10 mouse cellular contexts compared by ENCODE assay signal in the genomic region with DNA sequence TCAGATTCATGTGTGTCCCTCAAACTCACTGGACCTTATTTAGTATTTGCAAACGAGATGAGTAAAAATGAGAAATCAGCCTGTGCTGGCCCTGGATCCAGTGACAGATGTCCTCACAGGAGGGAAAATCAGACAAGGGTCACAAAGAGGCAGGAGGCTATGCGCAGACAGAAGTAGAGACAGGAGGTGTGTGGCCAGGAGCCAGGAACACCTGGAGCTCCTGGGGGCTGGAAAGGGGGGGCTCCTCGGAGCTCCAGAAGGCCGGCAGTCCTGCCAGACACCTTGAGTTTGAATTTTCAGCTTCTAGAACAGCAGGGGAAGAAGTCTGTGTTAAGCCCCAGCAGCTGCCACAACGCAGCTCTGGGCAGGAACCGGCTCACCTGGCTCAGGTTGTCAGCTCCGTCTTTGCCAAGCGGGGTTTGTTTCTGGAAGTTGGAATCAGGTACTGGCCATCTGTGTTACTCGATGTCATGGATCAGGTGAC. TPM values are rescaled to one million over a fixed set of nuclear protein-coding genes. Genes with fewer than 3 reads are reported as not detected.
DNase-seq lines count a peak whose midpoint lies in the region; ATAC-seq and TF ChIP-seq lines count a peak whose summit lies in the region.
"Had no signal": no experiment of that assay in that cellular context is flagged by ENCODE, and none has a peak within 500 bp of the region (broad histone marks: within the 10 kb centered on the region; RNA-seq: fewer than 3 reads in every experiment).

No protein-coding gene starts in this region.

- H3K4me3 ChIP-seq in liver, embryonic 11.5 days (ENCODE audit: low read depth, low read length) = peak overlapping the region; percentile 12; the same call in 1 of the 2 replicates
- H3K4me3 ChIP-seq in cerebellum, adult 2 months (replicated peaks; ENCODE audit: insufficient read depth, low read depth, low read length) = no peak overlapping the region
- no peak overlapping the region for H3K4me3 ChIP-seq in embryonic facial prominence, embryonic 10.5 days
- peak overlapping the region; percentile 73 for H3K4me3 ChIP-seq in liver, embryonic 13.5 days (replicated peaks)
- H3K4me3 ChIP-seq: midbrain, embryonic 12.5 days had no signal

- H3K9me3 ChIP-seq in liver, embryonic 11.5 days (ENCODE audit: control insufficient read depth, low read length) = no peaks in the 10 kb centered on the region
- H3K9me3 ChIP-seq in embryonic facial prominence, embryonic 10.5 days = no peaks in the 10 kb centered on the region
- no peaks in the 10 kb centered on the region for H3K9me3 ChIP-seq in liver, embryonic 13.5 days (replicated peaks)
- H3K9me3 ChIP-seq: G1E; midbrain, embryonic 12.5 days had no signal

- no peak for TF ChIP-seq POLR2A in cerebellum, adult 2 months (IDR thresholded peaks at IDR 0.05; ENCODE audit: borderline replicate concordance, insufficient read depth, low read length)

- H3K27me3 ChIP-seq in liver, embryonic 11.5 days (replicated peaks; ENCODE audit: control insufficient read depth, insufficient read depth, low read length) = no peaks in the 10 kb centered on the region
- no peaks in the 10 kb centered on the region for H3K27me3 ChIP-seq in cerebellum, adult 2 months (ENCODE audit: control insufficient read depth, insufficient read depth, low read length)
- peaks cover 26% of the 10 kb centered on the region for H3K27me3 ChIP-seq in embryonic facial prominence, embryonic 10.5 days (replicated peaks; ENCODE audit: low read depth, poor library complexity, severe bottlenecking)
- H3K27me3 ChIP-seq in liver, embryonic 13.5 days = no peaks in the 10 kb centered on the region
- H3K27me3 ChIP-seq: midbrain, embryonic 12.5 days had no signal

- H3K9ac ChIP-seq in liver, embryonic 11.5 days (ENCODE audit: low read depth, low read length) = no peak overlapping the region; the same call in none of the 2 replicates
- H3K9ac ChIP-seq in liver, embryonic 13.5 days = peak overlapping the region; percentile 90
- H3K9ac ChIP-seq: midbrain, embryonic 12.5 days had no signal

- 54% methylated on average over 9 of the region's 9 CpGs for WGBS in liver, embryonic 11.5 days
- 5% methylated on average over 9 of the region's 9 CpGs for WGBS in cerebellum, adult 2 months
- 51% methylated on average over 9 of the region's 9 CpGs for WGBS in embryonic facial prominence, embryonic 10.5 days
- WGBS in liver, embryonic 13.5 days (ENCODE audit: insufficient replicate concordance) = 62% methylated on average over 9 of the region's 9 CpGs

- TF ChIP-seq CTCF in cerebellum, adult 2 months (IDR thresholded peaks at IDR 0.05; ENCODE audit: borderline replicate concordance, insufficient read depth, low read depth, low read length) = 0 out of 2 replicates have a peak, but pooled peaks have one; percentile 1

- H3K4me2 ChIP-seq in liver, embryonic 11.5 days = peak overlapping the region; percentile 68
- peak overlapping the region; percentile 76 for H3K4me2 ChIP-seq in liver, embryonic 13.5 days
- H3K4me2 ChIP-seq: midbrain, embryonic 12.5 days had no signal

- H3K27ac ChIP-seq in liver, embryonic 11.5 days (ENCODE audit: low read depth, low read length) = no peak overlapping the region; the same call in 1 of the 2 replicates
- peak overlapping the region; percentile 66 for H3K27ac ChIP-seq in cerebellum, adult 2 months (ENCODE audit: insufficient read depth, low read length)
- H3K27ac ChIP-seq in embryonic facial prominence, embryonic 10.5 days (replicated peaks) = peak overlapping the region; percentile 62
- peak overlapping the region; percentile 98 for H3K27ac ChIP-seq in liver, embryonic 13.5 days
- H3K27ac ChIP-seq: midbrain, embryonic 12.5 days had no signal

- ATAC-seq in liver, embryonic 11.5 days (replicated peaks; ENCODE audit: low FRiP score) = no peak
- ATAC-seq in liver, embryonic 13.5 days (ENCODE audit: low read depth) = no peak

- no peak for DNase-seq in liver, embryonic 11.5 days (ENCODE audit: low spot score)
- no peak for DNase-seq in liver
- peak; percentile 88 to 89 for DNase-seq in cerebellum, adult 2 months
- DNase-seq in embryonic facial prominence, embryonic 10.5 days (ENCODE audit: low spot score) = no peak
- DNase-seq in liver, embryonic 13.5 days = no peak
- no peak for DNase-seq in spleen, postnatal 14 days (ENCODE audit: low spot score in 2 of 2)
- no peak for DNase-seq in left cerebral cortex, adult 8-10 months (ENCODE audit: low spot score in 2 of 2)
- DNase-seq: thymus, postnatal 36 days had no signal

- no peaks in the 10 kb centered on the region for H3K36me3 ChIP-seq in liver, embryonic 11.5 days (ENCODE audit: control insufficient read depth, insufficient read depth, low read length)
- no peaks in the 10 kb centered on the region for H3K36me3 ChIP-seq in embryonic facial prominence, embryonic 10.5 days (replicated peaks)
- peaks cover 5% of the 10 kb centered on the region for H3K36me3 ChIP-seq in liver, embryonic 13.5 days
- H3K36me3 ChIP-seq: G1E; midbrain, embryonic 12.5 days had no signal

- H3K4me1 ChIP-seq in liver, embryonic 11.5 days (replicated peaks; ENCODE audit: control insufficient read depth, insufficient read depth, low read length) = peaks cover 40% of the 10 kb centered on the region
- peaks cover 39% of the 10 kb centered on the region for H3K4me1 ChIP-seq in cerebellum, adult 2 months (ENCODE audit: control insufficient read depth, insufficient read depth, low read length)
- peaks cover 51% of the 10 kb centered on the region for H3K4me1 ChIP-seq in embryonic facial prominence, embryonic 10.5 days
- H3K4me1 ChIP-seq in liver, embryonic 13.5 days (replicated peaks) = peaks cover 67% of the 10 kb centered on the region

RNA-seq across cellular contexts. Expression of a gene that starts 53.7 kb away (rescaled TPM):
- 97.9 and 103 TPM in 2 replicates for polyA plus RNA-seq in liver, embryonic 11.5 days (2014; fragmentation: Nextera tagmentation; extraction: Ambion mirVana)
- 112 and 124 TPM in 2 replicates for polyA plus RNA-seq in cerebellum, adult 2 months (2012; rRNA removed)
- 72.4 and 74.2 TPM in 2 replicates for polyA plus RNA-seq in embryonic facial prominence, embryonic 10.5 days (2016; fragmentation: Nextera tagmentation; extraction: Ambion mirVana)
- polyA plus RNA-seq in liver, embryonic 13.5 days (2015; fragmentation: Nextera tagmentation; extraction: Ambion mirVana) = 64.0 and 76.5 TPM in 2 replicates
- total RNA-seq in left cerebral cortex, adult 8-10 months (2022) = 100 to 1,000 TPM; 121 to 171 (median 135) TPM

Comparison
In these comparisons a context has a peak if more than half of its experiments do, and no peak if none do; other contexts are left out.
1. DNase-seq: peak in cerebellum, adult 2 months (2 of 2); none in liver, embryonic 11.5 days (single experiment), liver (single experiment), embryonic facial prominence, embryonic 10.5 days (single experiment), liver, embryonic 13.5 days (single experiment), spleen, postnatal 14 days (0 of 2) and left cerebral cortex, adult 8-10 months (0 of 2).
2. H3K4me3 ChIP-seq: peak in liver, embryonic 11.5 days (single experiment) and liver, embryonic 13.5 days (single experiment); none in cerebellum, adult 2 months (single experiment) and embryonic facial prominence, embryonic 10.5 days (single experiment).